Comparison of ENCODE assay signal across 8 mouse cellular contexts in the genomic region with DNA sequence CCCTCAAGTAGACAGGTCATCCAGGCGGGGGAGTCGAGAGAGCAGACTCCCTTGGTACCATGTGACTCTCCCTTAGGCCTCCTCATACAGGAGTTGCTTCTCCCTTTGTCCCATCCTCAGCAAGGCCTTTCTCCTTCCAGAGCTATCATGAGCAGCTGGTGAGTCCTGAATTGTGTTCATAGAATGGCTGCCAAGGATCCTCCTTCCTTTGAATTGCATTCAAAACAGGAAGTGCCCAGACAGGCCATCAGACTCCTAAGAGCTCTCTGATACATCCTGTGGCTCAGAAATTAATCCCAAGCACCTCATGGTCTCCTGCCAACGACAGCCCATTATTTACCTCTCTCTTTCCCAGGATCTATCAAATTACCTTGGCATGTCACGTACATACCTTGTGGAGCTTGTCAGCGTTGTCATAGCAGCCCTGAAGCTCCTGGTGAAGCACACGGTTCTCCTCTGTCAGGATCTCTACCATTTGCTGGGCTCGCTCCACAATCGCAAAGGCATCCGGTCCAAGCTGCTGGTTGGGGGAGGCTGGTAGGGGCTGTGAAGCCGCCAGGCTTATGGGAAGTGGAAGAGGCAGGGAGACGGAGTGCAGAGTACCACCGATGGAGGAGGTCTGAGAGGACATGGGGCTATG.
DNase-seq lines count a peak whose midpoint lies in the region; ATAC-seq and TF ChIP-seq lines count a peak whose summit lies in the region.
"Had no signal": no experiment of that assay in that cellular context is flagged by ENCODE, and none has a peak within 500 bp of the region (broad histone marks: within the 10 kb centered on the region; RNA-seq: fewer than 3 reads in every experiment).

No protein-coding gene starts in this region.

- no peak for TF ChIP-seq EP300 in liver, postnatal 0 days (IDR thresholded peaks at IDR 0.05; ENCODE audit: low read depth)
- TF ChIP-seq EP300 in stomach, postnatal 0 days (optimal IDR thresholded peaks at IDR 0.05), result no peak

- H3K27me3 ChIP-seq in liver, postnatal 0 days (ENCODE audit: insufficient read depth, low read length), result no peaks in the 10 kb centered on the region
- no peaks in the 10 kb centered on the region for H3K27me3 ChIP-seq in forebrain, embryonic 16.5 days (replicated peaks; ENCODE audit: control insufficient read depth, insufficient read depth, low read length)
- no peaks in the 10 kb centered on the region for H3K27me3 ChIP-seq in stomach, postnatal 0 days (ENCODE audit: control insufficient read depth, insufficient read depth, low read length)

- no peak overlapping the region for H3K4me3 ChIP-seq in liver, postnatal 0 days (ENCODE audit: low read depth, low read length)
- H3K4me3 ChIP-seq in forebrain, embryonic 16.5 days (replicated peaks; ENCODE audit: low read length), result no peak overlapping the region
- no peak overlapping the region for H3K4me3 ChIP-seq in stomach, postnatal 0 days (ENCODE audit: low read depth, low read length)
- H3K4me3 ChIP-seq: left cerebral cortex, adult 2 months had no signal

- H3K9ac ChIP-seq in liver, postnatal 0 days (replicated peaks), result no peak overlapping the region
- no peak overlapping the region for H3K9ac ChIP-seq in forebrain, embryonic 16.5 days (replicated peaks; ENCODE audit: low read depth, low read length)
- H3K9ac ChIP-seq in stomach, postnatal 0 days (ENCODE audit: low read length), result no peak overlapping the region

- H3K9me3 ChIP-seq in liver, postnatal 0 days (ENCODE audit: low read length), result no peaks in the 10 kb centered on the region
- H3K9me3 ChIP-seq in forebrain, embryonic 16.5 days (ENCODE audit: control insufficient read depth, low read length), result no peaks in the 10 kb centered on the region
- no peaks in the 10 kb centered on the region for H3K9me3 ChIP-seq in stomach, postnatal 0 days (ENCODE audit: control insufficient read depth, low read length)

- H3K4me2 ChIP-seq in liver, postnatal 0 days (ENCODE audit: low read depth, low read length), result no peak overlapping the region
- H3K4me2 ChIP-seq in forebrain, embryonic 16.5 days (ENCODE audit: low read length), result no peak overlapping the region
- no peak overlapping the region for H3K4me2 ChIP-seq in stomach, postnatal 0 days (replicated peaks; ENCODE audit: low read depth)

- 0 out of 2 replicates have a peak, but pooled peaks have one; percentile 31 for ATAC-seq in liver, postnatal 0 days
- ATAC-seq in forebrain, embryonic 16.5 days, result peak; percentile 75
- 0 out of 2 replicates have a peak, but pooled peaks have one; percentile 32 for ATAC-seq in stomach, postnatal 0 days (ENCODE audit: low FRiP score, low TSS enrichment)

- H3K27ac ChIP-seq in liver, postnatal 0 days (ENCODE audit: low read depth), result peak overlapping the region; percentile 29; the same call in 1 of the 2 replicates
- peak overlapping the region; percentile 57 for H3K27ac ChIP-seq in forebrain, embryonic 16.5 days (ENCODE audit: low read length)
- H3K27ac ChIP-seq in stomach, postnatal 0 days (replicated peaks), result no peak overlapping the region; the same call in 1 of the 2 replicates
- H3K27ac ChIP-seq: left cerebral cortex, adult 2 months had no signal

- no peak for DNase-seq in liver, postnatal 0 days
- no peak for DNase-seq in liver
- peak; percentile 23 to 43 for DNase-seq in kidney, postnatal 4 days
- no peak for DNase-seq in stomach, postnatal 0 days (ENCODE audit: low spot score)
- no peak for DNase-seq in right cerebral cortex, postnatal 36 days (ENCODE audit: low spot score in 2 of 2)
- no peak for DNase-seq in right cerebral cortex, postnatal 25 days

- no peaks in the 10 kb centered on the region for H3K4me1 ChIP-seq in liver, postnatal 0 days (ENCODE audit: insufficient read depth)
- H3K4me1 ChIP-seq in forebrain, embryonic 16.5 days (replicated peaks; ENCODE audit: control insufficient read depth, insufficient read depth, low read length), result peaks cover 12% of the 10 kb centered on the region
- H3K4me1 ChIP-seq in stomach, postnatal 0 days (replicated peaks; ENCODE audit: control insufficient read depth, insufficient read depth), result no peaks in the 10 kb centered on the region

- 67% methylated on average over 12 of the region's 12 CpGs for WGBS in liver, postnatal 0 days (ENCODE audit: insufficient replicate concordance)
- 58% methylated on average over 12 of the region's 12 CpGs for WGBS in forebrain, embryonic 16.5 days
- 55% methylated on average over 12 of the region's 12 CpGs for WGBS in stomach, postnatal 0 days

- TF ChIP-seq CTCF in liver, postnatal 0 days (IDR thresholded peaks at IDR 0.05; ENCODE audit: low read depth), result no peak
- TF ChIP-seq CTCF in stomach, postnatal 0 days (IDR thresholded peaks at IDR 0.05; ENCODE audit: low read depth), result no peak

- H3K36me3 ChIP-seq in liver, postnatal 0 days (replicated peaks; ENCODE audit: insufficient read depth, low read length), result no peaks in the 10 kb centered on the region
- peaks cover 4% of the 10 kb centered on the region; the same call in 1 of the 2 replicates for H3K36me3 ChIP-seq in forebrain, embryonic 16.5 days (ENCODE audit: control insufficient read depth, insufficient read depth)
- H3K36me3 ChIP-seq in stomach, postnatal 0 days (ENCODE audit: control insufficient read depth, insufficient read depth, low read length), result peaks cover 9% of the 10 kb centered on the region

Comparison
In these comparisons a context has a peak if more than half of its experiments do, and no peak if none do; other contexts are left out.
1. DNase-seq: peak in kidney, postnatal 4 days (2 of 2); none in liver, postnatal 0 days (single experiment), liver (single experiment), stomach, postnatal 0 days (single experiment), right cerebral cortex, postnatal 36 days (0 of 2) and right cerebral cortex, postnatal 25 days (single experiment).
2. Peak in every context shown above with its lines, with median percentiles within 50 percentile points of each other: ATAC-seq.